15 mouse cellular contexts compared by ENCODE assay signal in the genomic region with DNA sequence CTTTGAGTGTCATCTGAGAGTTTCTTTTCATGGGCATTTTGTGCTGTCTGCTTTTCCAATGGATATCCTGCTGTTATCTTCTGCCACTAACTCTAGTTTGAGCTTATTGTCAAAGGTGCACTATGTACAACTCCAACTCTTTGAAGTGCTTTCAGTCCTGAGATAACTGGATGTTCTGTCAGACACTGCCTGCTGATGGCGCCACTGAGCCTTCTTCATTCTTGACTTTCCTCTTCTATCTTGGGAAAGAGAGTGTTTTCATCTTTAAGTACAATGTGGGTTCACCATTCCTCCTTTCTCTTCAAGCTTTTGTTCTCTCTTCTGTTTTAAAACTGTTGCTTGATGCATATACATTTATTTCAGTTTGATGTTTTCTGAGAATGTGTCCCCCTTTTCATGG. TPM values are rescaled to one million over a fixed set of nuclear protein-coding genes. Genes with fewer than 3 reads are reported as not detected.
DNase-seq lines count a peak whose midpoint lies in the region; ATAC-seq and TF ChIP-seq lines count a peak whose summit lies in the region.
"Had no signal": no experiment of that assay in that cellular context is flagged by ENCODE, and none has a peak within 500 bp of the region (broad histone marks: within the 10 kb centered on the region; RNA-seq: fewer than 3 reads in every experiment).

No protein-coding gene starts in this region.

- TF ChIP-seq RAD21 in CH12.LX (IDR thresholded peaks at IDR 0.05; ENCODE audit: low read depth, low read length) = peak; percentile 28

- H3K27ac ChIP-seq in hindbrain, postnatal 0 days = no peak overlapping the region
- H3K27ac ChIP-seq in hindbrain, embryonic 11.5 days (ENCODE audit: low read depth, low read length) = no peak overlapping the region
- no peak overlapping the region for H3K27ac ChIP-seq in CH12.LX (ENCODE audit: insufficient read depth, low read depth)
- H3K27ac ChIP-seq: embryonic facial prominence, embryonic 10.5 days; heart, embryonic 15.5 days; hindbrain, embryonic 13.5 days; midbrain, embryonic 10.5 days had no signal

- H3K4me1 ChIP-seq in hindbrain, postnatal 0 days (ENCODE audit: insufficient read depth, low read length) = no peaks in the 10 kb centered on the region
- H3K4me1 ChIP-seq in hindbrain, embryonic 11.5 days (replicated peaks; ENCODE audit: control insufficient read depth, insufficient read depth, low read length) = no peaks in the 10 kb centered on the region
- H3K4me1 ChIP-seq in CH12.LX (ENCODE audit: control insufficient read depth in 1 of 2, insufficient read depth in 2 of 2) = peaks cover 4 to 10% of the 10 kb centered on the region in 2 experiments
- H3K4me1 ChIP-seq: heart, embryonic 15.5 days; hindbrain, embryonic 13.5 days had no signal

- no peaks in the 10 kb centered on the region for H3K27me3 ChIP-seq in hindbrain, postnatal 0 days (ENCODE audit: insufficient read depth, low read length)
- no peaks in the 10 kb centered on the region for H3K27me3 ChIP-seq in hindbrain, embryonic 11.5 days (ENCODE audit: control insufficient read depth, insufficient read depth, low read length)
- no peaks in the 10 kb centered on the region for H3K27me3 ChIP-seq in CH12.LX (replicated peaks)
- H3K27me3 ChIP-seq: heart, embryonic 15.5 days; hindbrain, embryonic 13.5 days had no signal

- no peak overlapping the region for H3K9ac ChIP-seq in hindbrain, postnatal 0 days (replicated peaks; ENCODE audit: low read length)
- H3K9ac ChIP-seq in hindbrain, embryonic 11.5 days (ENCODE audit: low read depth, low read length) = no peak overlapping the region
- no peak overlapping the region for H3K9ac ChIP-seq in CH12.LX (ENCODE audit: insufficient read depth, low read depth)
- H3K9ac ChIP-seq: heart, embryonic 15.5 days; hindbrain, embryonic 13.5 days; lung, embryonic 14.5 days had no signal

- TF ChIP-seq POLR2A in CH12.LX (IDR thresholded peaks at IDR 0.05; ENCODE audit: low read depth, low read length) = no peak

- WGBS in hindbrain, postnatal 0 days = 76% methylated on average over 1 of the region's 1 CpGs
- WGBS in hindbrain, embryonic 11.5 days = 87% methylated on average over 1 of the region's 1 CpGs

- H3K9me3 ChIP-seq in hindbrain, postnatal 0 days (ENCODE audit: low read length) = no peaks in the 10 kb centered on the region
- H3K9me3 ChIP-seq in hindbrain, embryonic 11.5 days (ENCODE audit: control insufficient read depth, low read length) = no peaks in the 10 kb centered on the region
- no peaks in the 10 kb centered on the region for H3K9me3 ChIP-seq in CH12.LX (replicated peaks; ENCODE audit: low read length)
- H3K9me3 ChIP-seq: hindbrain, embryonic 13.5 days; midbrain, embryonic 10.5 days had no signal

- dilution Hi-C loops in CH12.LX (cut with MboI; ENCODE audit: extremely low pct_ligation_motif_present, extremely low pct_unique_long_range_greater_than_20kb, low sequenced_read_pairs) = no loop called here

- H3K4me3 ChIP-seq in hindbrain, postnatal 0 days (ENCODE audit: low read length) = no peak overlapping the region
- H3K4me3 ChIP-seq in hindbrain, embryonic 11.5 days (ENCODE audit: low read depth, low read length) = no peak overlapping the region
- no peak overlapping the region for H3K4me3 ChIP-seq in CH12.LX (replicated peaks in 1 of 3; ENCODE audit: low read depth in 2 of 3, low read length in 2 of 3, poor library complexity in 1 of 3)
- H3K4me3 ChIP-seq: embryonic facial prominence, embryonic 10.5 days; heart, embryonic 15.5 days; hindbrain, embryonic 13.5 days; midbrain, embryonic 10.5 days had no signal

- H3K36me3 ChIP-seq in hindbrain, postnatal 0 days (ENCODE audit: insufficient read depth, low read length) = peaks cover 16% of the 10 kb centered on the region
- H3K36me3 ChIP-seq in hindbrain, embryonic 11.5 days (ENCODE audit: control insufficient read depth, insufficient read depth, low read length) = no peaks in the 10 kb centered on the region
- peaks cover 13 to 54% of the 10 kb centered on the region in 2 experiments for H3K36me3 ChIP-seq in CH12.LX (replicated peaks in 1 of 2; ENCODE audit: control insufficient read depth in 1 of 2, insufficient read depth in 1 of 2, low read length in 1 of 2)

- no peak overlapping the region for H3K4me2 ChIP-seq in hindbrain, postnatal 0 days (ENCODE audit: low read depth, low read length)
- H3K4me2 ChIP-seq in hindbrain, embryonic 11.5 days (replicated peaks; ENCODE audit: low read depth, low read length) = no peak overlapping the region
- no peak overlapping the region for H3K4me2 ChIP-seq in CH12.LX (ENCODE audit: insufficient read depth, low read depth, poor library complexity, severe bottlenecking)
- H3K4me2 ChIP-seq: heart, embryonic 15.5 days; hindbrain, embryonic 13.5 days; lung, embryonic 14.5 days had no signal

- no peak for ATAC-seq in hindbrain, postnatal 0 days
- ATAC-seq in hindbrain, embryonic 11.5 days (ENCODE audit: low FRiP score) = no peak
- peak; percentile 48; the same call in 1 of the 2 replicates for ATAC-seq in megakaryocyte progenitor cell, adult 5-6 weeks (replicated peaks; ENCODE audit: poor library complexity)

- in situ Hi-C loops in CH12.LX (cut with MboI; ENCODE audit: low pct_ligation_motif_present, low pct_unique_long_range_greater_than_20kb, low sequenced_read_pairs) = loop anchor here (10.0 kb wide), 1 partner anchor 63 kb away; no protein-coding TSS in a partner anchor

- H3K79me2 ChIP-seq in CH12.LX (replicated peaks; ENCODE audit: control insufficient read depth, extremely low read depth, insufficient read depth, poor library complexity, severe bottlenecking) = no peaks in the 10 kb centered on the region

- TF ChIP-seq EP300 in CH12.LX (IDR thresholded peaks at IDR 0.05; ENCODE audit: low read length) = no peak

- no peak for DNase-seq in hindbrain, postnatal 0 days (ENCODE audit: low spot score)
- DNase-seq in hindbrain, embryonic 11.5 days (ENCODE audit: low spot score) = no peak
- peak; percentile 8 for DNase-seq in lung, postnatal 14 days
- DNase-seq in lung, postnatal 25 days (ENCODE audit: low spot score) = no peak
- no peak for DNase-seq in CH12.LX (ENCODE audit: extremely low read depth)
- no peak for DNase-seq in right cerebral cortex, postnatal 4 days
- DNase-seq: adrenal gland, adult 8-10 months; cerebellum, adult 9-11 months; lung, embryonic 14.5 days; thymus, postnatal 25 days had no signal

- peak; percentile 25; the same call in 1 of the 2 replicates for TF ChIP-seq CTCF in hindbrain, postnatal 0 days (IDR thresholded peaks at IDR 0.05; ENCODE audit: low read depth)
- TF ChIP-seq CTCF in CH12.LX (conservative IDR thresholded peaks at IDR 0.05 in 1 of 2, IDR thresholded peaks at IDR 0.05 in 1 of 2; ENCODE audit: low read depth in 2 of 2, low read length in 2 of 2) = peak; percentile 41 to 56; a peak in 3 of 4 replicates

TF ChIP-seq in CH12.LX, 34 proteins besides CTCF, POLR2A, EP300 and RAD21:
- TF ChIP-seq ETS1 (conservative IDR thresholded peaks at IDR 0.05; ENCODE audit: low read depth, low read length) (no peak), ZC3H11A (IDR thresholded peaks at IDR 0.05; ENCODE audit: low read depth, low read length) (no peak), SMC3 (IDR thresholded peaks at IDR 0.05; ENCODE audit: low read depth, low read length) (peak; percentile 46)

RNA-seq across cellular contexts. Expression of a gene that starts 42.1 kb away (rescaled TPM):
- total RNA-seq in hindbrain, postnatal 0 days (2014; rRNA removed) = 35.3 and 48.6 TPM in 2 replicates
- polyA plus RNA-seq in hindbrain, postnatal 0 days (2015; fragmentation: Nextera tagmentation; extraction: Ambion mirVana) = 32.9 and 34.5 TPM in 2 replicates
- 51.9 and 52.5 TPM in 2 replicates for polyA plus RNA-seq in hindbrain, embryonic 11.5 days (2014; fragmentation: Nextera tagmentation; extraction: Ambion mirVana)
- total RNA-seq in CH12.LX (2012; rRNA removed) (18.2 and 23.9 TPM in 2 replicates), CH12.LX (2014; rRNA removed) (7.3 and 9.5 TPM in 2 replicates)
- polyA plus RNA-seq in CH12.LX (2012; ENCODE audit: insufficient read length, low read depth) = 11.4 and 12.2 TPM in 2 replicates
- 15.9 and 18.9 TPM in 2 replicates for total RNA-seq in megakaryocyte progenitor cell, adult 5-6 weeks (2015)
- 13.3 and 13.9 TPM in 2 replicates for total RNA-seq in megakaryocyte progenitor cell, adult 5-6 weeks (2017)
